Comparison of ENCODE assay signal across 8 mouse cellular contexts in genomic region chr13:33003523-33004413, GRCm38 (mm10). TPM values are rescaled to one million over a fixed set of nuclear protein-coding genes. Genes with fewer than 3 reads are reported as not detected.
DNase-seq lines count a peak whose midpoint lies in the region; ATAC-seq and TF ChIP-seq lines count a peak whose summit lies in the region.

No protein-coding gene starts in this region.

- H3K36me3 ChIP-seq in heart, embryonic 15.5 days = no peaks in the 10 kb centered on the region
- H3K36me3 ChIP-seq in heart, embryonic 16.5 days (ENCODE audit: control insufficient read depth, insufficient read depth) = no peaks in the 10 kb centered on the region
- no peaks in the 10 kb centered on the region for H3K36me3 ChIP-seq in liver, postnatal 0 days (replicated peaks; ENCODE audit: insufficient read depth, low read length)

- intact Hi-C loops in gastrocnemius, postnatal 36 days (cut with DNase I) = no loop called here

- WGBS in heart, embryonic 15.5 days = 53% methylated on average over 9 of the region's 9 CpGs
- 48% methylated on average over 9 of the region's 9 CpGs for WGBS in heart, embryonic 16.5 days
- 39% methylated on average over 9 of the region's 9 CpGs for WGBS in liver, postnatal 0 days (ENCODE audit: insufficient replicate concordance)

- DNase-seq in heart, adult 8-10 months (ENCODE audit: low spot score) = no peak
- DNase-seq in R1 (ENCODE audit: low read depth, low spot score) = peak; percentile 9
- DNase-seq in liver, postnatal 0 days = peak; percentile 24
- DNase-seq in right cerebral cortex, postnatal 4 days = no peak
- no peak for DNase-seq in gastrocnemius, postnatal 36 days
- no peak for DNase-seq in testis, postnatal 10 days (ENCODE audit: low spot score)

- H3K27ac ChIP-seq in heart, embryonic 15.5 days = peak overlapping the region; percentile 90
- peak overlapping the region; percentile 93 for H3K27ac ChIP-seq in heart, embryonic 16.5 days (ENCODE audit: low read length)
- H3K27ac ChIP-seq in liver, postnatal 0 days (ENCODE audit: low read depth) = peak overlapping the region; percentile 83

- peak overlapping the region; percentile 70 for H3K4me2 ChIP-seq in heart, embryonic 15.5 days
- H3K4me2 ChIP-seq in heart, embryonic 16.5 days (ENCODE audit: low read depth, low read length) = peak overlapping the region; percentile 81
- peak overlapping the region; percentile 75 for H3K4me2 ChIP-seq in liver, postnatal 0 days (ENCODE audit: low read depth, low read length)

- H3K9me3 ChIP-seq in heart, embryonic 15.5 days (replicated peaks) = no peaks in the 10 kb centered on the region
- H3K9me3 ChIP-seq in heart, embryonic 16.5 days (replicated peaks; ENCODE audit: control insufficient read depth, low read length) = no peaks in the 10 kb centered on the region
- no peaks in the 10 kb centered on the region for H3K9me3 ChIP-seq in liver, postnatal 0 days (ENCODE audit: low read length)

- H3K4me3 ChIP-seq in heart, embryonic 15.5 days = peak overlapping the region; percentile 50
- H3K4me3 ChIP-seq in heart, embryonic 16.5 days (ENCODE audit: low read length) = peak overlapping the region; percentile 54
- peak overlapping the region; percentile 50 for H3K4me3 ChIP-seq in liver, postnatal 0 days (ENCODE audit: low read depth, low read length)

- ATAC-seq in heart, embryonic 15.5 days (replicated peaks; ENCODE audit: insufficient number of reproducible peaks, insufficient read depth, low FRiP score, low read depth) = no peak
- ATAC-seq in heart, embryonic 16.5 days (replicated peaks; ENCODE audit: extremely low read depth, insufficient read depth, low FRiP score) = peak; percentile 38
- peak; percentile 52 for ATAC-seq in liver, postnatal 0 days

- H3K9ac ChIP-seq in heart, embryonic 15.5 days = peak overlapping the region; percentile 59
- H3K9ac ChIP-seq in heart, embryonic 16.5 days (ENCODE audit: low read length) = peak overlapping the region; percentile 78
- peak overlapping the region; percentile 58 for H3K9ac ChIP-seq in liver, postnatal 0 days (replicated peaks)

- TF ChIP-seq CTCF in liver, postnatal 0 days (IDR thresholded peaks at IDR 0.05; ENCODE audit: low read depth) = no peak

- H3K4me1 ChIP-seq in heart, embryonic 15.5 days (replicated peaks) = 0 out of 2 replicates have a peak, but pooled peaks cover 14% of the 10 kb centered on the region
- peaks cover 18% of the 10 kb centered on the region for H3K4me1 ChIP-seq in heart, embryonic 16.5 days (ENCODE audit: control insufficient read depth, insufficient read depth, low read length)
- peaks cover 21% of the 10 kb centered on the region for H3K4me1 ChIP-seq in liver, postnatal 0 days (ENCODE audit: insufficient read depth)

- no peak for TF ChIP-seq EP300 in liver, postnatal 0 days (IDR thresholded peaks at IDR 0.05; ENCODE audit: low read depth)

- H3K27me3 ChIP-seq in heart, embryonic 15.5 days = no peaks in the 10 kb centered on the region
- no peaks in the 10 kb centered on the region for H3K27me3 ChIP-seq in heart, embryonic 16.5 days (ENCODE audit: control insufficient read depth, insufficient read depth, low read length)
- no peaks in the 10 kb centered on the region for H3K27me3 ChIP-seq in liver, postnatal 0 days (ENCODE audit: insufficient read depth, low read length)

RNA-seq across cellular contexts. Expression of gene Serpinb9, which starts 0.7 kb away (rescaled TPM):
- polyA plus RNA-seq in heart, embryonic 15.5 days (2015; fragmentation: Nextera tagmentation; extraction: Ambion mirVana) = 8.3 and 9.1 TPM in 2 replicates
- 10 to 100 TPM in 1 of 4 experiments, 1 to 10 TPM in 3; 7.9 to 10.7 (median 9.6) TPM for total RNA-seq in heart, adult 8-10 months (2022)
- polyA plus RNA-seq in heart, embryonic 16.5 days (2015; fragmentation: Nextera tagmentation; extraction: Ambion mirVana) = 8.8 and 10.4 TPM in 2 replicates
- 1.7 and 2.2 TPM in 2 replicates for polyA plus RNA-seq in liver, postnatal 0 days (2015; fragmentation: Nextera tagmentation; extraction: Ambion mirVana)
- 1 to 10 TPM; 1.5 to 1.7 TPM for total RNA-seq in gastrocnemius, postnatal 36 days (2021)

RNA-seq across cellular contexts. Expression of gene Serpinb9b, which starts 23.4 kb away (rescaled TPM):
- polyA plus RNA-seq in heart, embryonic 15.5 days (2015; fragmentation: Nextera tagmentation; extraction: Ambion mirVana) = 0.33 and 0.52 TPM in 2 replicates
- total RNA-seq in heart, adult 8-10 months (2022) = under 1 TPM in 3 of 4 experiments, not detected in 1; 0.16 to 0.22 (median 0.17) TPM
- polyA plus RNA-seq in heart, embryonic 16.5 days (2015; fragmentation: Nextera tagmentation; extraction: Ambion mirVana) = 0.33 and 0.47 TPM in 2 replicates
- polyA plus RNA-seq in liver, postnatal 0 days (2015; fragmentation: Nextera tagmentation; extraction: Ambion mirVana) = 0.15 TPM in 1 of 2 replicates, not detected in the other
- not detected for total RNA-seq in gastrocnemius, postnatal 36 days (2021)

RNA-seq across cellular contexts. Expression of gene Serpinb6b, which starts 38.8 kb away (rescaled TPM):
- 20.0 and 20.6 TPM in 2 replicates for polyA plus RNA-seq in heart, embryonic 15.5 days (2015; fragmentation: Nextera tagmentation; extraction: Ambion mirVana)
- total RNA-seq in heart, adult 8-10 months (2022) = 10 to 100 TPM; 38.5 to 44.4 (median 41.6) TPM
- polyA plus RNA-seq in heart, embryonic 16.5 days (2015; fragmentation: Nextera tagmentation; extraction: Ambion mirVana) = 22.4 and 26.8 TPM in 2 replicates
- polyA plus RNA-seq in liver, postnatal 0 days (2015; fragmentation: Nextera tagmentation; extraction: Ambion mirVana) = 2.9 TPM in 2 replicates
- total RNA-seq in gastrocnemius, postnatal 36 days (2021) = 1 to 10 TPM; 2.8 to 3.5 TPM

Comparison
In these comparisons a context has a peak if more than half of its experiments do, and no peak if none do; other contexts are left out.
1. DNase-seq: peak in R1 (single experiment) and liver, postnatal 0 days (single experiment); none in heart, adult 8-10 months (single experiment), right cerebral cortex, postnatal 4 days (single experiment), gastrocnemius, postnatal 36 days (0 of 2) and testis, postnatal 10 days (single experiment).
2. Peak in every context shown above with its lines, with median percentiles within 50 percentile points of each other: H3K27ac ChIP-seq, H3K4me2 ChIP-seq, H3K4me3 ChIP-seq and H3K9ac ChIP-seq.